Mouse (Mus musculus) lung, postnatal 4 days (tissue): ENCODE data around the gene Gmpr2.

Experiments
- DNase-seq, 2 experiments: peaks; one replicate each; pipeline ENCODE4 v3.0.0; 2021

The Gmpr2 gene

GRCm38 (mm10) chr14:55681160-55682117 lies 9.7 kb downstream of the Gmpr2 start, which contains the start of gene Tinf2:
Gene Tinf2, minus strand, starts transcription at chr14:55681820.
- DNase-seq, result peak; percentile 94 to 95

- DNase-seq, result no peak
Measured at GRCm38 (mm10) chr14:55682118-55682493, 10.4 kb downstream of the Gmpr2 start.

- no peak for DNase-seq
Measured at GRCm38 (mm10) chr14:55689433-55689832, 17.7 kb downstream of the Gmpr2 start.

- no peak for DNase-seq
Measured at GRCm38 (mm10) chr14:55697226-55697625, 25.5 kb downstream of the Gmpr2 start.

GRCm38 (mm10) chr14:55701131-55701530 lies 29.4 kb downstream of the Gmpr2 start:
- no peak for DNase-seq

GRCm38 (mm10) chr14:55702761-55703160 lies 31.0 kb downstream of the Gmpr2 start:
- no peak for DNase-seq

GRCm38 (mm10) chr14:55706051-55706600 lies 34.4 kb downstream of the Gmpr2 start:
- DNase-seq, result no peak

- no peak for DNase-seq
Measured at GRCm38 (mm10) chr14:55707397-55707796, 35.7 kb downstream of the Gmpr2 start.

- DNase-seq, result no peak
Measured at GRCm38 (mm10) chr14:55709509-55709908, 37.8 kb downstream of the Gmpr2 start.

GRCm38 (mm10) chr14:55711786-55712185 lies 40.0 kb downstream of the Gmpr2 start:
- no peak for DNase-seq

- DNase-seq, result peak; percentile 70 to 73
Measured at GRCm38 (mm10) chr14:55713007-55713728, 41.4 kb downstream of the Gmpr2 start.

GRCm38 (mm10) chr14:55713729-55714122 lies 42.0 kb downstream of the Gmpr2 start, which contains the start of gene Tgm1:
Gene Tgm1, minus strand, starts transcription at chr14:55713926.
- DNase-seq, result no peak

GRCm38 (mm10) chr14:55714893-55715292 lies 43.2 kb downstream of the Gmpr2 start:
- peak; percentile 42 to 49 for DNase-seq

- no peak for DNase-seq
Measured at GRCm38 (mm10) chr14:55716271-55716670, 44.5 kb downstream of the Gmpr2 start.

- no peak for DNase-seq
Measured at GRCm38 (mm10) chr14:55716884-55717283, 45.1 kb downstream of the Gmpr2 start.

GRCm38 (mm10) chr14:55719737-55720136 lies 48.0 kb downstream of the Gmpr2 start:
- no peak for DNase-seq

- no peak for DNase-seq
Measured at GRCm38 (mm10) chr14:55720666-55721065, 48.9 kb downstream of the Gmpr2 start.

- DNase-seq, result no peak
Measured at GRCm38 (mm10) chr14:55721076-55721475, 49.3 kb downstream of the Gmpr2 start.

- DNase-seq, result peak; percentile 94
Measured at GRCm38 (mm10) chr14:55721700-55722437, 50.1 kb downstream of the Gmpr2 start, which contains the start of gene Rabggta. Gene Rabggta, minus strand, starts transcription at chr14:55722263.

- DNase-seq, result no peak
Measured at GRCm38 (mm10) chr14:55722438-55722945, 50.8 kb downstream of the Gmpr2 start.

GRCm38 (mm10) chr14:55723433-55723832 lies 51.7 kb downstream of the Gmpr2 start:
- no peak for DNase-seq

GRCm38 (mm10) chr14:55724411-55724871 lies 52.7 kb downstream of the Gmpr2 start:
- DNase-seq, result peak; percentile 50 to 60
